Mouse (Mus musculus) lung, postnatal 0 days (tissue): Measurements from ENCODE around the gene Sox5.

Experiments used
- CTCF ChIP-seq: IDR thresholded peaks from 2 replicates; pipeline ENCODE4 v1.5.1; 2016; ENCODE audit warnings: antibody characterized with exemption, mild to moderate bottlenecking
- EP300 ChIP-seq: IDR thresholded peaks from 2 replicates; pipeline ENCODE4 v1.6.1; 2016; ENCODE audit warnings: antibody characterized with exemption, mild to moderate bottlenecking, control low read depth

DNA sequence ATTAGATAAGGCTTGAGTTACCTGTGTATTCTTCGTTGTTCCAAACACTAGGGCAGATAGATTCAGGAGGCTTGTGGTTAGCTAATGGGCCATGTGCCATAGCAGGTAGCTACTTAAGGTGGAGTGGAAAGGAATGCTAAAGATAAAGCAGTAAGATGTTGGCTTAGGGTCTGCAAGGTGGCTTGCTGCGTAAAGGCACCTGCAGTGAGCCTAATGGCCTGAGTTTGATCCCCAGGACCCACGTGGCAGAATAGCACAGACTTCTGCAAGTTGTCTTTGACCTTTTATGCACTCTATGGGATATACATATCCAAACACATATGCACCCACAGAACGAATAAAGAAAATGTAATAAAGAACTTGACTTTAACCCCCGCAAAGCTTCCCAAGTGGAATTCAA is 181.4 kb downstream of the Sox5 start:
- TF ChIP-seq CTCF: no peak
- no peak for TF ChIP-seq EP300
